Mouse (Mus musculus) retina, adult 2 months (tissue): ENCODE measurements around the gene Foxi3.

ENCODE experiments used
- DNase-seq: peaks from one replicate; pipeline ENCODE4 v3.0.0-alpha.2; 2012; ENCODE audit warnings: low read depth, low spot score

Foxi3 gene

GRCm38 (mm10) chr6:70986683-70987082, 30.4 kb downstream of the Foxi3 start:
- DNase-seq, result peak; percentile 30

DNA sequence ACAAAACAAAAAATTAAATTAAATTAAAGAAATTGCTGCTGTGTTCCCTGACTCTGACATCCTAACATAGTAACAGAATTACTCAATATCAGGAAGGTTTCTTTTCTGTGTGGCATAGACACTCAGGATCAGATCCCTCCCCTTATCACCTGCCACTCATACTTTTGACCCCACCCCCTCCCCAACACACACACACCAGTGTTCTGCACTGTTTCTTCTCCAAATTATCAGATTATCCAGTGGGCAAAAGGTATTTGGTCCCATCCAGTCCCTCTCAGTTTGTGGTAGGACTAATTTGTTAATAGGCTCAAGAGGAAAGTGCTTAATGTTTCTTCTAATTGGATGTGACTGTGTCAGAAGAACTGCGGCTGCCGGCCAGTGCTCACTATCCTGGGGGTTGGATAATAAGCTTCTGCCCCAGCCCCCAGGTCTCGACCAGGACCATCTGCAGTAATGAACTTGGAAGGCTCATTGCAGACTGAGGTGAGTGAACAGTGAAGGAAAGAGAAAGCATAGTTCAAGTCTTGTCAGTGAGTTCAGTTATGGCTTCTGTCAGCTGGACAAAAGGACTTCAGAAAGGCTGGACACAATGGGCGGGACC, 39.9 kb downstream of the Foxi3 start:
- DNase-seq, result no peak

GRCm38 (mm10) chr6:71002656-71003055, 46.3 kb downstream of the Foxi3 start:
- no peak for DNase-seq

GRCm38 (mm10) chr6:71004161-71004560, 47.8 kb downstream of the Foxi3 start:
- DNase-seq, result no peak
